Mouse (Mus musculus): ENCODE results near the gene Spata46. TPM values are rescaled to one million over a fixed set of nuclear protein-coding genes. Genes with fewer than 3 reads are reported as not detected.

The Spata46 gene
- 0.46 and 0.83 TPM in 2 replicates for polyA plus RNA-seq (2015; fragmentation: Nextera tagmentation; extraction: Ambion mirVana)

DNA sequence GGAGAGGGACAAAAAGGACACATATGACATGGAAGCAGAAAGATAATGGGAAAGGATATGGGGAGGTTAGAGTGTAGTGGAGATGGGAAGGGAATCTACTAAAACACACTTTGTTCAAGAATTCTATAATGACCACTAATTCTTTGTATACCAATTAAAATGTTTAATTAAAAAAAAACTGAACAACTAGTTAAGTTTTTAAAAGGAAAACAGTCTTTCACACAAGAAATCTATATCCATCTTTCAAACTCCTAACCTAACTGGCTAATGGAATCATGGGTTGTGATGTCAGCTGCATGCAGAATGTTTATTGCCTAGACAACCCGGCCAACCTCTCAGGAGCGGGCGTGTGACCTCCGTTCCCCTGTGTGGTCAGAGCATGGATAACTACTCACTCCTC lies at the start of gene Spata46:
Gene Spata46, plus strand, starts transcription at position 301 of the 400 bp plus-strand sequence.
- Histone ChIP-seq H3K4me3 (ENCODE audit: low read depth, low read length) (no peak within 1 kb of the TSS), H3K9me3 (ENCODE audit: control insufficient read depth, low read length) (no peaks in the 10 kb centered on the region), H3K4me1 (replicated peaks; ENCODE audit: control insufficient read depth, insufficient read depth) (no peaks in the 10 kb centered on the region), H3K36me3 (ENCODE audit: control insufficient read depth, insufficient read depth, low read length) (no peaks in the 10 kb centered on the region), H3K9ac (ENCODE audit: low read length) (no peak within 1 kb of the TSS), H3K4me2 (replicated peaks; ENCODE audit: low read depth) (no peak within 1 kb of the TSS), H3K27me3 (ENCODE audit: control insufficient read depth, insufficient read depth, low read length) (no peaks in the 10 kb centered on the region), H3K27ac (replicated peaks) (no peak within 1 kb of the TSS)
- 86% methylated on average over 4 of the region's 4 CpGs for WGBS
- ATAC-seq (ENCODE audit: low FRiP score, low TSS enrichment) (no peak), DNase-seq (ENCODE audit: low spot score) (no peak)
- no peak for TF ChIP-seq EP300 (optimal IDR thresholded peaks at IDR 0.05)
- TF ChIP-seq CTCF (IDR thresholded peaks at IDR 0.05; ENCODE audit: low read depth), result no peak

DNA sequence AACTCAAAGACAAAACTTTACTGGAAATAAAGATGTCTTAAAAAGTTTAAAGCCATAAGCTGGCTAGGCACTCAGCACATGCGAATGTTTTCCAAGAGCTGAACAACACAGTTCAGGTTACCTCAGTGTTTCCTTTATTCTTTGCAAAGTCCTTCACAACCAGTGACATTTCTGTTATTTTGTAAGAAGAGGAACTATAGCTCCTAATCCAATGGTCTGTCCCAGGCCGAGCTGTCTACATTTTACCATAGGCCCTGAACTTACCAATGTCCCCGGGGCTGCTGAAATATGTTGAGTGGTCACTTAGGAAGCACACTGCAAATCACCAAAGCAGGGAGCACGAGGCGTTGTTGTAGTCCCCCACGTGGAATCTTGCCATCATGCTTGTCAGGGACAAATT lies 38.3 kb upstream of the Spata46 start:
- no peaks in the 10 kb centered on the region for H3K4me1 ChIP-seq (replicated peaks; ENCODE audit: control insufficient read depth, insufficient read depth)
- DNase-seq (ENCODE audit: low spot score) (no peak), ATAC-seq (ENCODE audit: low FRiP score, low TSS enrichment) (no peak)
- WGBS, result 84% methylated on average over 6 of the region's 6 CpGs
- no peak for TF ChIP-seq CTCF (IDR thresholded peaks at IDR 0.05; ENCODE audit: low read depth)
- no peak for TF ChIP-seq EP300 (optimal IDR thresholded peaks at IDR 0.05)
- no peak overlapping the region for H3K9ac ChIP-seq (ENCODE audit: low read length)
- H3K4me3 ChIP-seq (ENCODE audit: low read depth, low read length), result no peak overlapping the region
- H3K4me2 ChIP-seq (replicated peaks; ENCODE audit: low read depth), result no peak overlapping the region
- no peaks in the 10 kb centered on the region for H3K36me3 ChIP-seq (ENCODE audit: control insufficient read depth, insufficient read depth, low read length)
- H3K27ac ChIP-seq (replicated peaks), result no peak overlapping the region
- no peaks in the 10 kb centered on the region for H3K9me3 ChIP-seq (ENCODE audit: control insufficient read depth, low read length)
- no peaks in the 10 kb centered on the region for H3K27me3 ChIP-seq (ENCODE audit: control insufficient read depth, insufficient read depth, low read length)

DNA sequence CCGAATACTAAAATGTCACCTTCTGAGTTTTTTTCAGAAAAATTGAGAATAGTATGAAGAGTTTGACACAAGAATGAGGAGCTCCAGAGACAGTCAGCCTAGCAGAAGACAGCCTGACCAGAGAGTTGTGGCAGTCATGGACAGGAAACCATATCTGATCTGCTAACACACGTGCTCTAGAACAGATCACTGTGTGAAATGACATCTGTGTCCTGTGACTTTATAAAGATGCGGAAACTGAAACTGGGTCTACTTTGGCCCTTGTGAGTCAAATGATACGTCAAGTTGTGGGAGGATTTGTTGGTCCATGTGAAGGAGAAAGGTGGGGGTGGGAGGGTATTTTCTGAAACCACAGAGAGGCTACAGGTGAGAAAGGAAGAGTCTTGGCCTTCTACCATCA lies 37.9 kb upstream of the Spata46 start:
- TF ChIP-seq EP300 (optimal IDR thresholded peaks at IDR 0.05) (no peak), CTCF (IDR thresholded peaks at IDR 0.05; ENCODE audit: low read depth) (no peak)
- no peak overlapping the region for H3K4me2 ChIP-seq (replicated peaks; ENCODE audit: low read depth)
- 87% methylated on average over 4 of the region's 4 CpGs for WGBS
- H3K4me3 ChIP-seq (ENCODE audit: low read depth, low read length), result no peak overlapping the region
- no peak for DNase-seq (ENCODE audit: low spot score)
- H3K9ac ChIP-seq (ENCODE audit: low read length), result no peak overlapping the region
- H3K27me3 ChIP-seq (ENCODE audit: control insufficient read depth, insufficient read depth, low read length), result no peaks in the 10 kb centered on the region
- no peak for ATAC-seq (ENCODE audit: low FRiP score, low TSS enrichment)
- H3K4me1 ChIP-seq (replicated peaks; ENCODE audit: control insufficient read depth, insufficient read depth), result no peaks in the 10 kb centered on the region
- H3K27ac ChIP-seq (replicated peaks), result no peak overlapping the region
- H3K36me3 ChIP-seq (ENCODE audit: control insufficient read depth, insufficient read depth, low read length), result no peaks in the 10 kb centered on the region
- 0 out of 2 replicates have a peak, but pooled peaks cover 2% of the 10 kb centered on the region for H3K9me3 ChIP-seq (ENCODE audit: control insufficient read depth, low read length)

DNA sequence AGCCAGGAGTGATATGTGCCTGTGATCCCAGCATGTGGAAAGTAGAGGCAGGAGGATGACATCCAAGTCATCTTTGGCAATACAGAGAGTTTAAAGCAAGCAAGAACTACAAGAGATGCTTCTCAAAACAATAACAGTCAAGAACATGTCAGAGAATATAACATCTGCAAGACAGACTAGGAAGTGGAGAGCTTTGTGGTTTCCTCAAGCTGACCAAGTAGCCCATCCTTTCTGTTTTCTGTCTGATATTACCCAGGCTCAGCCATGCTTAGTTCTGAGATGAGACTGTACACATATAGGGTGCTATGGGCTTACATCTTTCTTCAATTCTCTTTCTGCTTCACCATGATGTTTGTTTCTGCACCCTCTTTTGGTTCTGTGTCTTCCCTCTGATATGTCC lies 35.4 kb upstream of the Spata46 start:
- Histone ChIP-seq H3K27me3 (ENCODE audit: control insufficient read depth, insufficient read depth, low read length) (no peaks in the 10 kb centered on the region), H3K9me3 (ENCODE audit: control insufficient read depth, low read length) (0 out of 2 replicates have a peak, but pooled peaks cover 2% of the 10 kb centered on the region), H3K4me2 (replicated peaks; ENCODE audit: low read depth) (no peak overlapping the region), H3K4me3 (ENCODE audit: low read depth, low read length) (no peak overlapping the region), H3K9ac (ENCODE audit: low read length) (no peak overlapping the region), H3K36me3 (ENCODE audit: control insufficient read depth, insufficient read depth, low read length) (no peaks in the 10 kb centered on the region), H3K27ac (replicated peaks) (no peak overlapping the region), H3K4me1 (replicated peaks; ENCODE audit: control insufficient read depth, insufficient read depth) (no peaks in the 10 kb centered on the region)
- ATAC-seq (ENCODE audit: low FRiP score, low TSS enrichment), result no peak
- DNase-seq (ENCODE audit: low spot score), result no peak
- no peak for TF ChIP-seq CTCF (IDR thresholded peaks at IDR 0.05; ENCODE audit: low read depth)
- TF ChIP-seq EP300 (optimal IDR thresholded peaks at IDR 0.05), result no peak

DNA sequence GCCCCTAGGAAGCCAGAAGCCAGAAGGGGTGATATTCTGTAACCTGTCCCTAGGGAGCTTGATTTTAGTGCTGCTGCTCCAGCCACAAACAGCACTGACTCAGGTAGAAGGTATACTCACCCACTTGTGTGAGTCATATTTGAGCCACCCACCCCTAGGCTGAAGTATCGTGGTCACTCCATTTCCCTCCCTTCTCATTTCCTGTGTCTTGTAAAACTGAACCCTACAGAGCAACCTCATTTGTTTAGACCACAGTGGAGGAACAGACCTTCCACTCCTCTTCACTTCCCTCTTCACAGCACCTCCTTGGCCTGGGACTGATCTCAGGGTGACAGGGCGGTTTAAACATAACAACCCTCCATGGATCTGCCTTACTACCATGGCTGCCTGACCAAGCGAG lies 31.6 kb upstream of the Spata46 start, which contains the start of gene Sh2d1b1:
Gene Sh2d1b1, plus strand, starts transcription at position 305 of the 400 bp plus-strand sequence.
- ATAC-seq (ENCODE audit: low FRiP score, low TSS enrichment) (no peak), DNase-seq (ENCODE audit: low spot score) (no peak)
- Histone ChIP-seq H3K4me1 (replicated peaks; ENCODE audit: control insufficient read depth, insufficient read depth) (no peaks in the 10 kb centered on the region), H3K4me3 (ENCODE audit: low read depth, low read length) (no peak within 1 kb of the TSS), H3K9me3 (ENCODE audit: control insufficient read depth, low read length) (0 out of 2 replicates have a peak, but pooled peaks cover 2% of the 10 kb centered on the region), H3K36me3 (ENCODE audit: control insufficient read depth, insufficient read depth, low read length) (no peaks in the 10 kb centered on the region), H3K27ac (replicated peaks) (no peak within 1 kb of the TSS), H3K27me3 (ENCODE audit: control insufficient read depth, insufficient read depth, low read length) (no peaks in the 10 kb centered on the region), H3K4me2 (replicated peaks; ENCODE audit: low read depth) (no peak within 1 kb of the TSS), H3K9ac (ENCODE audit: low read length) (no peak within 1 kb of the TSS)
- 86% methylated on average over 2 of the region's 3 CpGs for WGBS
- no peak for TF ChIP-seq CTCF (IDR thresholded peaks at IDR 0.05; ENCODE audit: low read depth)
- no peak for TF ChIP-seq EP300 (optimal IDR thresholded peaks at IDR 0.05)

DNA sequence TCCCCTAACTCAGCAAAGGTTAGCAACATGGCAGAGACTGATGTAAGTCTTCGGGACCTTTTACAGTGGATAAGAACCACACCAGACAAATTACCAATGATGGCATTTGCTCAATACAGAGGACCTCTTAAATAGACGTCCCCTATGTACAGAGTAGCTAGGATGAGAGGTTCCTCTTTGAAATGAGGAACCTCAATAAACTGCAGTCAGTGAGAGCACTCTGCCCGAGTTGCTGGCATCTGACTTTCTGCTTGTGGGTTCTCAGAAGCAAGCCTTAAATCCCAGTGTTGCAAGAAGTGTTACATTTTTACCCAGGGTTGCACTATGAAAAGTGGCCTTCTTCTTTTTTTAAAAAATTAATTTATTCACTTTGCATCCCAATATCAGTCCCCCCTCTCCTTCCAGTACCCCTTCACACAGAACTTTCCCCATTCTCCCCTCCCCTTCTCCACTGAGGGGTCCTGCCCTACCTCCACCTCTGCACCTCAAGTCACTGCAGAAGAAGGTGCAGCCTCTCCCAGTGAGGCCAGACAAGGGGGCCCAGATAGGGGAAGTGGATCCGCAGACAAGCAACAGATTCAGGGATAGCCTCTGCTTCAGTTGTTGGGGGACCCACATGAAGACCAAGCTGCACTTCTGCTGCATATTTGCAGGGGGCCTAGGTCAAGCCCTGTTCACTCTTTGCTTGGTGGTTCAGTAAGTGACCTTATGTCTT lies 26.0 kb upstream of the Spata46 start:
- no peaks in the 10 kb centered on the region for H3K4me1 ChIP-seq (replicated peaks; ENCODE audit: control insufficient read depth, insufficient read depth)
- no peaks in the 10 kb centered on the region for H3K27me3 ChIP-seq (ENCODE audit: control insufficient read depth, insufficient read depth, low read length)
- no peak overlapping the region for H3K9ac ChIP-seq (ENCODE audit: low read length)
- no peak overlapping the region for H3K4me3 ChIP-seq (ENCODE audit: low read depth, low read length)
- no peak for TF ChIP-seq EP300 (optimal IDR thresholded peaks at IDR 0.05)
- no peak for TF ChIP-seq CTCF (IDR thresholded peaks at IDR 0.05; ENCODE audit: low read depth)
- 58% methylated on average over 4 of the region's 4 CpGs for WGBS
- no peaks in the 10 kb centered on the region for H3K36me3 ChIP-seq (ENCODE audit: control insufficient read depth, insufficient read depth, low read length)
- DNase-seq (ENCODE audit: low spot score), result no peak
- H3K27ac ChIP-seq (replicated peaks), result no peak overlapping the region
- ATAC-seq (ENCODE audit: low FRiP score, low TSS enrichment), result no peak
- no peaks in the 10 kb centered on the region for H3K9me3 ChIP-seq (ENCODE audit: control insufficient read depth, low read length)
- H3K4me2 ChIP-seq (replicated peaks; ENCODE audit: low read depth), result no peak overlapping the region
